Mouse (Mus musculus): ENCODE data around the gene Kdm2a. TPM values are rescaled to one million over a fixed set of nuclear protein-coding genes. Genes with fewer than 3 reads are reported as not detected.

Gene Kdm2a
- total and polyA plus RNA-seq, 3 experiments, result 17.3 to 51.9 (median 23.1) TPM

DNA sequence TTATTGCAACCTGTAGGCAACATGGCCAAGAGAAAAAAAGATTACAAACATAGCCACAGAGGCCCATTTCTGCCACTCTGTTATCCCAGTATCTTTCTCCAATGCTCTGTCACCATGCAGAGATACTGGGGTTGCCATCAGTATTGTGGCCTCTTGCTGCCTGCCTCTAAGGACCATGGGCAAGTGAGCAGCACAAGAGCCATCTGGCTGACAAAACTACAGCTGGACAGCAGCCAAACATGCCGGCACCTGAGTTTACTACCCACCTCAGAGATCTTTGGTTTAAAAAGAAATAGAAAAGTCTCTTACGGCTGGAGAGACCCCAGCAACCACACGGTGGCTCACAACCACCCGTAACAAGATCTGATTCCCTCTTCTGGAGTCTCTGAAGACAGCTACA lies 78.8 kb downstream of the Kdm2a start:
- H3K79me2 ChIP-seq (replicated peaks; ENCODE audit: control insufficient read depth, extremely low read depth, insufficient read depth, poor library complexity, severe bottlenecking), result peaks cover 2% of the 10 kb centered on the region
- in situ Hi-C loops (cut with MboI; ENCODE audit: low pct_ligation_motif_present, low pct_unique_long_range_greater_than_20kb, low sequenced_read_pairs), result no loop called here
- H3K36me3 ChIP-seq (replicated peaks in 1 of 2; ENCODE audit: control insufficient read depth in 1 of 2, insufficient read depth in 1 of 2, low read length in 1 of 2), result peaks cover 63 to 88% of the 10 kb centered on the region in 2 experiments
- no peak overlapping the region for H3K4me3 ChIP-seq (replicated peaks in 1 of 3; ENCODE audit: low read depth in 2 of 3, low read length in 2 of 3, poor library complexity in 1 of 3)
- no peaks in the 10 kb centered on the region for H3K9me3 ChIP-seq (replicated peaks; ENCODE audit: low read length)
- dilution Hi-C loops (cut with MboI; ENCODE audit: extremely low pct_ligation_motif_present, extremely low pct_unique_long_range_greater_than_20kb, low sequenced_read_pairs), result no loop called here
- DNase-seq (ENCODE audit: extremely low read depth), result no peak
- TF ChIP-seq HCFC1 (IDR thresholded peaks at IDR 0.05; ENCODE audit: low read depth, low read length) (no peak), ELF1 (IDR thresholded peaks at IDR 0.05; ENCODE audit: low read depth, low read length) (no peak), PAX5 (IDR thresholded peaks at IDR 0.05; ENCODE audit: low read length) (no peak), MXI1 (IDR thresholded peaks at IDR 0.05; ENCODE audit: low read depth, low read length) (no peak), EP300 (IDR thresholded peaks at IDR 0.05; ENCODE audit: low read length) (no peak), ZMIZ1 (IDR thresholded peaks at IDR 0.05; ENCODE audit: low read depth, low read length) (no peak), E2F4 (IDR thresholded peaks at IDR 0.05; ENCODE audit: insufficient replicate concordance, low read depth, low read length) (no peak), MYC (IDR thresholded peaks at IDR 0.05; ENCODE audit: low read depth, low read length) (no peak), ZKSCAN1 (IDR thresholded peaks at IDR 0.05; ENCODE audit: borderline replicate concordance, low read depth, low read length) (no peak), USF2 (conservative IDR thresholded peaks at IDR 0.05; ENCODE audit: low read depth, low read length) (no peak), IRF4 (IDR thresholded peaks at IDR 0.05; ENCODE audit: low read depth, low read length) (no peak)
- no peak overlapping the region for H3K27ac ChIP-seq (ENCODE audit: insufficient read depth, low read depth)
- H3K9ac ChIP-seq (ENCODE audit: insufficient read depth, low read depth), result no peak overlapping the region
- peaks cover 4 to 28% of the 10 kb centered on the region in 2 experiments; a peak in 3 of 4 replicates for H3K4me1 ChIP-seq (ENCODE audit: control insufficient read depth in 1 of 2, insufficient read depth in 2 of 2)
- H3K27me3 ChIP-seq (replicated peaks), result no peaks in the 10 kb centered on the region
- no peak overlapping the region for H3K4me2 ChIP-seq (ENCODE audit: insufficient read depth, low read depth, poor library complexity, severe bottlenecking)

DNA sequence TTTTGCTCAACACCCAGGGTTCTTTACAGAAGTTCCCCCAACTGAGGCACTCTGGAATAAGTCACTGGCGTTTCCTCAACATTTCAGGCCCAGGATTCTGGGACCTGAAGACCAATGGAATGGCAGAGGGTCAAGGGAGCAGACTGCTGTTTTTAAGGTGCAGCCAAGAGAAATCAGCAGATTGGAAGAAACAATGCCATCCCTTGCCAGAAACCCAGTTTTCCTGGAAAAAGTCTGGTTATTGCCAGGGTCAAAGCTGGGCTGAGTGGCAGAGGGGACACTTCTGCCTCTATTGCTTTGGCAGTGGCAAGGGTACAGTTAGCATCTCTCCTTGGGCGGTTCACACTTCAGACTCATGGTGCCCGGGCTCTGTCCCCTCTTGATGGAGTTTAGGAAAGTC lies 80.9 kb downstream of the Kdm2a start:
- Histone ChIP-seq H3K27me3 (replicated peaks) (no peaks in the 10 kb centered on the region), H3K27ac (ENCODE audit: insufficient read depth, low read depth) (no peak overlapping the region), H3K36me3 (replicated peaks in 1 of 2; ENCODE audit: control insufficient read depth in 1 of 2, insufficient read depth in 1 of 2, low read length in 1 of 2) (peaks cover 47 to 79% of the 10 kb centered on the region in 2 experiments), H3K9ac (ENCODE audit: insufficient read depth, low read depth) (no peak overlapping the region), H3K4me2 (ENCODE audit: insufficient read depth, low read depth, poor library complexity, severe bottlenecking) (no peak overlapping the region), H3K9me3 (replicated peaks; ENCODE audit: low read length) (no peaks in the 10 kb centered on the region), H3K79me2 (replicated peaks; ENCODE audit: control insufficient read depth, extremely low read depth, insufficient read depth, poor library complexity, severe bottlenecking) (no peaks in the 10 kb centered on the region), H3K4me3 (replicated peaks in 1 of 3; ENCODE audit: low read depth in 2 of 3, low read length in 2 of 3, poor library complexity in 1 of 3) (no peak overlapping the region), H3K4me1 (ENCODE audit: control insufficient read depth in 1 of 2, insufficient read depth in 2 of 2) (peaks cover 4 to 19% of the 10 kb centered on the region in 2 experiments; a peak in 3 of 4 replicates)
- dilution Hi-C loops (cut with MboI; ENCODE audit: extremely low pct_ligation_motif_present, extremely low pct_unique_long_range_greater_than_20kb, low sequenced_read_pairs), result no loop called here
- DNase-seq (ENCODE audit: extremely low read depth), result no peak
- in situ Hi-C loops (cut with MboI; ENCODE audit: low pct_ligation_motif_present, low pct_unique_long_range_greater_than_20kb, low sequenced_read_pairs), result no loop called here
- 0 out of 2 replicates have a peak, but pooled peaks have one; percentile 49 for TF ChIP-seq POLR2AphosphoS2 (IDR thresholded peaks at IDR 0.05; ENCODE audit: low read depth, low read length)
- TF ChIP-seq TBP (conservative IDR thresholded peaks at IDR 0.05; ENCODE audit: low read depth, low read length), result no peak
- no peak for TF ChIP-seq MEF2A (IDR thresholded peaks at IDR 0.05; ENCODE audit: borderline replicate concordance, low read depth, low read length)
